Mouse (Mus musculus): ENCODE results near the gene Krt6a. TPM values are rescaled to one million over a fixed set of nuclear protein-coding genes. Genes with fewer than 3 reads are reported as not detected.

The Krt6a gene
- total RNA-seq, 1 experiment from 2014 or later: not detected

Small RNAs within 50 kb of the gene (microRNA-seq; reads per million reads assigned to microRNA genes)
- gene Gm44323 (0 reads per million in 2 experiments), gene Gm44342 (0 reads per million in 2 experiments), gene Gm44383 (0 reads per million in 2 experiments), gene Gm44479 (0 reads per million in 2 experiments)

Other genes with a start within 250 kb of the Krt6a start
- not detected in 2 replicates for gene Krt88, start 246.6 kb downstream of the Krt6a start, total RNA-seq (2021)
- gene Krt81, start 230.6 kb downstream of the Krt6a start, total RNA-seq (2021): not detected in 2 replicates
- not detected in 2 replicates for gene Krt86, start 220.8 kb downstream of the Krt6a start, total RNA-seq (2021)
- gene Krt83, start 202.8 kb downstream of the Krt6a start, total RNA-seq (2021): not detected in 2 replicates
- not detected in 2 replicates for gene Gm49425, start 177.0 kb downstream of the Krt6a start, total RNA-seq (2021)
- gene Krt84, start 161.5 kb downstream of the Krt6a start, total RNA-seq (2021): not detected in 2 replicates
- not detected in 2 replicates for gene Krt82, start 143.6 kb downstream of the Krt6a start, total RNA-seq (2021)
- gene Krt90, start 131.4 kb downstream of the Krt6a start, total RNA-seq (2021): not detected in 2 replicates
- gene Krt75, start 120.4 kb downstream of the Krt6a start, total RNA-seq (2021): not detected in 2 replicates
- not detected in 2 replicates for gene Gm5414, start 66.1 kb downstream of the Krt6a start, total RNA-seq (2021)
- not detected in 2 replicates for gene Gm5478, start 46.9 kb downstream of the Krt6a start, total RNA-seq (2021)
- not detected in 2 replicates for gene Krt6b, start 14.0 kb downstream of the Krt6a start, total RNA-seq (2021)
- gene Krt5, start 18.6 kb upstream of the Krt6a start, total RNA-seq (2021): not detected in 2 replicates
- gene Krt71, start 48.8 kb upstream of the Krt6a start, total RNA-seq (2021): not detected in 2 replicates
- gene Krt72, start 92.2 kb upstream of the Krt6a start, total RNA-seq (2021): not detected in 2 replicates
- gene Krt73, start 108.0 kb upstream of the Krt6a start, total RNA-seq (2021): not detected in 2 replicates
- gene Krt2, start 123.9 kb upstream of the Krt6a start, total RNA-seq (2021): not detected in 2 replicates
- 0.15 and 0.48 TPM in 2 replicates for gene Krt1, start 156.5 kb upstream of the Krt6a start, total RNA-seq (2021)
- not detected in 2 replicates for gene Krt77, start 175.4 kb upstream of the Krt6a start, total RNA-seq (2021)
- not detected in 2 replicates for gene Krt76, start 198.6 kb upstream of the Krt6a start, total RNA-seq (2021)
- not detected in 2 replicates for gene Krt4, start 230.4 kb upstream of the Krt6a start, total RNA-seq (2021)
- gene Krt79, start 246.0 kb upstream of the Krt6a start, total RNA-seq (2021): 0.57 and 0.76 TPM in 2 replicates